Mouse (Mus musculus): Measurements from ENCODE around the gene Klk5. TPM values are rescaled to one million over a fixed set of nuclear protein-coding genes. Genes with fewer than 3 reads are reported as not detected.

The Klk5 gene
- polyA plus RNA-seq, 1 experiment: not detected

DNA sequence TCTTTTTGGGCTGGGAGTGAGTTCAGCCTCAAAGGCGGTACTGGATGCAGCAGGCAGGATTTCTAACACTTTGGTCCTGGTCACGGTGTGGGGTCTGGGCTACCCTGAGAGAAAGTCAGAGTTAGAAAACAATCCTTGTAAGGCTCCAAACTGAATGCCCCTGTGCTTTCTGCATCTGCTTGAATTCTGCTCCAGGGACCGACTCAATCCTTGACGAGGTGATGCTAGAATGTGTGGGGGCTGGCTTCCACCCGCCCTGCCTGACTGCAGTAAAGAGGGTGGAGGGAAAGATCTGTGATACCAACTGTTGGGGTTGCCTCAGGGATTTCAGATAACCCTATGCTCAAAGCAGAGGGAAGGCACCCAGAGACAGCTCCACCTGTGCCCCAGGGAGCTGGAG is 30.8 kb upstream of the Klk5 start, which contains the start of gene Klk7:
Klk7 (plus strand) TSS at position 301 of the 400 bp plus-strand sequence.
- Histone ChIP-seq H3ac (ENCODE audit: control insufficient read depth, insufficient read length, low read depth) (no peak within 1 kb of the TSS), H3K79me2 (ENCODE audit: control insufficient read depth, insufficient read depth) (no peaks in the 10 kb centered on the region), H3K27me3 (ENCODE audit: control insufficient read depth, insufficient read depth, insufficient read length) (peaks cover 20% of the 10 kb centered on the region), H3K79me3 (ENCODE audit: low read depth) (no peaks in the 10 kb centered on the region), H3K4me3 (ENCODE audit: insufficient read depth, poor library complexity, severe bottlenecking) (no peak within 1 kb of the TSS), H3K36me3 (ENCODE audit: control insufficient read depth, insufficient read depth) (no peaks in the 10 kb centered on the region)
- no peak for TF ChIP-seq CEBPB (IDR thresholded peaks at IDR 0.05; ENCODE audit: low read depth)
- no peak for TF ChIP-seq MAX (IDR thresholded peaks at IDR 0.05)
- no peak for TF ChIP-seq MYOD1 (IDR thresholded peaks at IDR 0.05; ENCODE audit: control insufficient read depth, insufficient read length, low read depth)
- TF ChIP-seq FOSL1 (IDR thresholded peaks at IDR 0.05; ENCODE audit: insufficient read depth, low read length, poor library complexity, severe bottlenecking): no peak
- no peak for TF ChIP-seq CTCF (IDR thresholded peaks at IDR 0.05; ENCODE audit: control insufficient read depth, insufficient read depth, insufficient read length)

DNA sequence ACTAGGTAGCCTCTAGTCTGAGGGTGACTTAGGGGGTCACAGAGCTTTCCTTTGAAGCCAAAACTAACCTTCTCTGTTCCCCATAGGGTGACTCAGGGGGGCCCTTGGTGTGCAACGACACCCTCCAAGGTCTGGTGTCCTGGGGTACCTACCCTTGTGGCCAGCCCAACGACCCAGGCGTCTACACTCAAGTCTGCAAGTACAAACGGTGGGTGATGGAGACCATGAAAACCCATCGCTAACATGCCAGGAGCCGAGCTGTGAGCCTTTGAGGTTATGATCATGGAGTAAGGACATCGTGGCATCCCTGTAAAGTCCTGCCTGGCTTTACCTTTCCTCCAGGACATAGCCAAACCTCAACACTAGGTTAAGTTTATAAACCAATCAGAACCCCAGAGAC is 26.6 kb upstream of the Klk5 start:
- Histone ChIP-seq H3K79me3 (ENCODE audit: low read depth) (no peaks in the 10 kb centered on the region), H3K4me3 (ENCODE audit: insufficient read depth, poor library complexity, severe bottlenecking) (no peak overlapping the region), H3K36me3 (ENCODE audit: control insufficient read depth, insufficient read depth) (no peaks in the 10 kb centered on the region), H3K79me2 (ENCODE audit: control insufficient read depth, insufficient read depth) (no peaks in the 10 kb centered on the region), H3K27me3 (ENCODE audit: control insufficient read depth, insufficient read depth, insufficient read length) (peaks cover 20% of the 10 kb centered on the region), H3ac (ENCODE audit: control insufficient read depth, insufficient read length, low read depth) (no peak overlapping the region)
- TF ChIP-seq CEBPB (IDR thresholded peaks at IDR 0.05; ENCODE audit: low read depth) (no peak), MYOG (IDR thresholded peaks at IDR 0.05; ENCODE audit: control insufficient read depth, extremely low read depth, insufficient read length) (no peak), CTCF (IDR thresholded peaks at IDR 0.05; ENCODE audit: control insufficient read depth, insufficient read depth, insufficient read length) (no peak), MAX (IDR thresholded peaks at IDR 0.05) (no peak), USF1 (IDR thresholded peaks at IDR 0.05; ENCODE audit: low read depth) (no peak), MYOD1 (IDR thresholded peaks at IDR 0.05; ENCODE audit: control insufficient read depth, insufficient read length, low read depth) (no peak), FOSL1 (IDR thresholded peaks at IDR 0.05; ENCODE audit: insufficient read depth, low read length, poor library complexity, severe bottlenecking) (no peak)

DNA sequence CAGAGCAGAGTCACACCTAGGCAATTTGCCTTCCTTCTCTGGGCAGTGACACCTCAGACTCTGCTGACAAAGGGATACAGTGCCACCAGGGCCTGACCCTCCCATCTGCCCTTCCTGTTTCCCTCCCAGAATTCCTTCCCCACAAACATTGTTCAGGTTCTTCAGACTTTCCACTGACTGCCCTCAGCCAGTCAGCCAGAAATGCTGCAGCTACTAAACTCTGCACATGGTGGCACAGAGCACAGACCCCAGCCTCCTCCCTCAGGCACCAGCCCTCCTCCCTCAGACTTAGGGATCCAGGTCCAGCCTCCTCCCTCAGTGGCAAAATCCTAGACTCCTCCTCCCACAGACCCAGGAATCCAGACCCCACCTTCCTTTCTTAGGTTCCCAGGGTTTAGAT is 25.0 kb upstream of the Klk5 start:
- H3K36me3 ChIP-seq (ENCODE audit: control insufficient read depth, insufficient read depth): no peaks in the 10 kb centered on the region
- no peaks in the 10 kb centered on the region for H3K79me2 ChIP-seq (ENCODE audit: control insufficient read depth, insufficient read depth)
- no peak for TF ChIP-seq CTCF (IDR thresholded peaks at IDR 0.05; ENCODE audit: control insufficient read depth, insufficient read depth, insufficient read length)
- no peak for TF ChIP-seq MYOG (IDR thresholded peaks at IDR 0.05; ENCODE audit: control insufficient read depth, extremely low read depth, insufficient read length)
- no peak for TF ChIP-seq CEBPB (IDR thresholded peaks at IDR 0.05; ENCODE audit: low read depth)
- TF ChIP-seq FOSL1 (IDR thresholded peaks at IDR 0.05; ENCODE audit: insufficient read depth, low read length, poor library complexity, severe bottlenecking): no peak
- no peak for TF ChIP-seq USF1 (IDR thresholded peaks at IDR 0.05; ENCODE audit: low read depth)
- no peak for TF ChIP-seq MYOD1 (IDR thresholded peaks at IDR 0.05; ENCODE audit: control insufficient read depth, insufficient read length, low read depth)
- TF ChIP-seq MAX (IDR thresholded peaks at IDR 0.05): no peak
- no peak overlapping the region for H3ac ChIP-seq (ENCODE audit: control insufficient read depth, insufficient read length, low read depth)
- H3K4me3 ChIP-seq (ENCODE audit: insufficient read depth, poor library complexity, severe bottlenecking): no peak overlapping the region
- no peaks in the 10 kb centered on the region for H3K79me3 ChIP-seq (ENCODE audit: low read depth)
- H3K27me3 ChIP-seq (ENCODE audit: control insufficient read depth, insufficient read depth, insufficient read length): peaks cover 12% of the 10 kb centered on the region

DNA sequence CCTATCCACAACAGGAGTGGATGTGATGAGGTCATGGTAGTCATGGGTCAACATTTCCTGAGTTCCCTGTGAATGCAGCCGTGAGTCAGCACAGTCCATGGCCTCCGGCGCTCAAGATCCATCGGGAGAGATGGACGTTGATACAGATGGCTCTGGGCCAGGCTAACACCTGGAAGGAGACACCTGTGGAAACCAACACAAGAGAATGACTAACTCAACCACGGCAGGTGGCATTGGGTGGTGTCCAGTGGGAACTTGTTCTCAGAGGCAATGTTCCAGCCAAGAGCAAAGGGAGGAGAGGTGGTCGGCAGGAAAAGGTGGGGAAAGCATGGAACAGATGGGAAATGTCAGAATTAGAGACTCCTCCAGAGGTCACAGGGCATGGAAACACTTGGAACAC is 20.2 kb upstream of the Klk5 start:
- H3K79me2 ChIP-seq (ENCODE audit: control insufficient read depth, insufficient read depth): no peaks in the 10 kb centered on the region
- TF ChIP-seq FOSL1 (IDR thresholded peaks at IDR 0.05; ENCODE audit: insufficient read depth, low read length, poor library complexity, severe bottlenecking) (no peak), MAX (IDR thresholded peaks at IDR 0.05) (no peak), MYOD1 (IDR thresholded peaks at IDR 0.05; ENCODE audit: control insufficient read depth, insufficient read length, low read depth) (no peak), USF1 (IDR thresholded peaks at IDR 0.05; ENCODE audit: low read depth) (no peak), CTCF (IDR thresholded peaks at IDR 0.05; ENCODE audit: control insufficient read depth, insufficient read depth, insufficient read length) (no peak), CEBPB (IDR thresholded peaks at IDR 0.05; ENCODE audit: low read depth) (no peak), MYOG (IDR thresholded peaks at IDR 0.05; ENCODE audit: control insufficient read depth, extremely low read depth, insufficient read length) (no peak)
- H3K36me3 ChIP-seq (ENCODE audit: control insufficient read depth, insufficient read depth): no peaks in the 10 kb centered on the region
- peaks cover 14% of the 10 kb centered on the region for H3K27me3 ChIP-seq (ENCODE audit: control insufficient read depth, insufficient read depth, insufficient read length)
- no peaks in the 10 kb centered on the region for H3K79me3 ChIP-seq (ENCODE audit: low read depth)
- H3ac ChIP-seq (ENCODE audit: control insufficient read depth, insufficient read length, low read depth): no peak overlapping the region
- H3K4me3 ChIP-seq (ENCODE audit: insufficient read depth, poor library complexity, severe bottlenecking): no peak overlapping the region

DNA sequence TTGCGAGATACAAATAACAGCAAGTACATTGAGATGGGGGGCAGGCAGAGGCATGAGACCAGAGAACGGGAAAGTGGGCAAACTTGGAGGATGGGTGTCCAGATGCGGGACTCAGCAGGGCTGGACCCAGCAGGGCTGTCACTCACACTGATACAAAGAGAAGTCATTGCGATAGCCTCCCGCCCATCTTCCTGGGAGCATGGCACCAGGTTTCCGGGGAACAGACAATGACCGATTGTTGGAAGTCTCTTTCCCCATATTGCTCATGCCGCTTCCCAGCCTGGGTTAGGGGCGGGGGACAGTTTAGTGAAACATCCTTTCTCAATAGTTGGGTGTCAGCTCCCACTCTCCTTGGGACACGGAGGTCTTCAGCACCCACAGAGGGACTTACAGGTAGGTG is 17.6 kb upstream of the Klk5 start, which contains the start of gene Klk6:
Klk6 (plus strand) TSS at position 301 of the 400 bp plus-strand sequence.
- H3K36me3 ChIP-seq (ENCODE audit: control insufficient read depth, insufficient read depth): no peaks in the 10 kb centered on the region
- no peaks in the 10 kb centered on the region for H3K79me2 ChIP-seq (ENCODE audit: control insufficient read depth, insufficient read depth)
- H3K27me3 ChIP-seq (ENCODE audit: control insufficient read depth, insufficient read depth, insufficient read length): peaks cover 23% of the 10 kb centered on the region
- H3ac ChIP-seq (ENCODE audit: control insufficient read depth, insufficient read length, low read depth): no peak within 1 kb of the TSS
- TF ChIP-seq CTCF (IDR thresholded peaks at IDR 0.05; ENCODE audit: control insufficient read depth, insufficient read depth, insufficient read length) (no peak), MYOG (IDR thresholded peaks at IDR 0.05; ENCODE audit: control insufficient read depth, extremely low read depth, insufficient read length) (no peak), CEBPB (IDR thresholded peaks at IDR 0.05; ENCODE audit: low read depth) (no peak), MYOD1 (IDR thresholded peaks at IDR 0.05; ENCODE audit: control insufficient read depth, insufficient read length, low read depth) (no peak), FOSL1 (IDR thresholded peaks at IDR 0.05; ENCODE audit: insufficient read depth, low read length, poor library complexity, severe bottlenecking) (no peak), USF1 (IDR thresholded peaks at IDR 0.05; ENCODE audit: low read depth) (no peak), MAX (IDR thresholded peaks at IDR 0.05) (no peak)
- H3K79me3 ChIP-seq (ENCODE audit: low read depth): no peaks in the 10 kb centered on the region
- H3K4me3 ChIP-seq (ENCODE audit: insufficient read depth, poor library complexity, severe bottlenecking): no peak within 1 kb of the TSS

DNA sequence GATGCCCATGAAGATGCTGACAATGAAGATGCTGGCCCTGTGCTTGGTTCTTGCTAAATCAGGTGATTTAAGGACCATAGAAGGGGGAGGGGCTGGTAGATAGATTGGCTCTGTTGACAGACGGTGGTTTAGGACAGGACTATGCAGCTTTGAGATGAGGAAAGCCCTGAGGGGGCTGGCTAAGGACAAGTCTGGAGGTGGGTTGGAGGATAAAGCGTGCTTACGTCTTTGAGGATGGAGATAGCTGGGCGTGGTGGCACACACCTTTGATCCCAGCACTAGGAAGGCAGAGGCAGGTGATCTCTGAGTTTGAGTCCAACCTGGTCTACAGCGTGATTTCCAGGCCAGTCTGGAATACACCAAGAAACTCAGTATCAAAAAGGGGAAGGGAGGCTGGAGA is 15.7 kb upstream of the Klk5 start:
- Histone ChIP-seq H3K27me3 (ENCODE audit: control insufficient read depth, insufficient read depth, insufficient read length) (peaks cover 26% of the 10 kb centered on the region), H3K79me2 (ENCODE audit: control insufficient read depth, insufficient read depth) (no peaks in the 10 kb centered on the region), H3K4me3 (ENCODE audit: insufficient read depth, poor library complexity, severe bottlenecking) (no peak overlapping the region), H3ac (ENCODE audit: control insufficient read depth, insufficient read length, low read depth) (no peak overlapping the region), H3K36me3 (ENCODE audit: control insufficient read depth, insufficient read depth) (no peaks in the 10 kb centered on the region), H3K79me3 (ENCODE audit: low read depth) (no peaks in the 10 kb centered on the region)
- no peak for TF ChIP-seq MYOD1 (IDR thresholded peaks at IDR 0.05; ENCODE audit: control insufficient read depth, insufficient read length, low read depth)
- TF ChIP-seq FOSL1 (IDR thresholded peaks at IDR 0.05; ENCODE audit: insufficient read depth, low read length, poor library complexity, severe bottlenecking): no peak
- no peak for TF ChIP-seq CEBPB (IDR thresholded peaks at IDR 0.05; ENCODE audit: low read depth)
- no peak for TF ChIP-seq MYOG (IDR thresholded peaks at IDR 0.05; ENCODE audit: control insufficient read depth, extremely low read depth, insufficient read length)
